Mouse (Mus musculus): ENCODE data around the gene Sh3pxd2a.

Sh3pxd2a gene

GRCm38 (mm10) chr19:47330743-47331227 is 133.4 kb downstream of the Sh3pxd2a start:
- no peaks in the 10 kb centered on the region for H3K27me3 ChIP-seq (ENCODE audit: insufficient read depth, low read length)
- H3K4me3 ChIP-seq (replicated peaks; ENCODE audit: low read length): peak overlapping the region; percentile 57
- H3K4me1 ChIP-seq (replicated peaks; ENCODE audit: low read depth, low read length): peaks cover 97% of the 10 kb centered on the region
- no peaks in the 10 kb centered on the region for H3K36me3 ChIP-seq (ENCODE audit: insufficient read depth, low read length)
- H3K9me3 ChIP-seq (ENCODE audit: low read length): no peaks in the 10 kb centered on the region
- TF ChIP-seq CTCF (conservative IDR thresholded peaks at IDR 0.05; ENCODE audit: low read length) (no peak), NANOG (IDR thresholded peaks at IDR 0.05; ENCODE audit: borderline replicate concordance, low read length) (no peak), POU5F1 (IDR thresholded peaks at IDR 0.05; ENCODE audit: borderline replicate concordance, low read length) (no peak)

- TF ChIP-seq NANOG (IDR thresholded peaks at IDR 0.05; ENCODE audit: borderline replicate concordance, low read length) (no peak), CTCF (conservative IDR thresholded peaks at IDR 0.05; ENCODE audit: low read length) (no peak), POU5F1 (IDR thresholded peaks at IDR 0.05; ENCODE audit: borderline replicate concordance, low read length) (no peak)
- no peaks in the 10 kb centered on the region for H3K36me3 ChIP-seq (ENCODE audit: insufficient read depth, low read length)
- H3K9me3 ChIP-seq (ENCODE audit: low read length): no peaks in the 10 kb centered on the region
- peak overlapping the region; percentile 72 for H3K4me3 ChIP-seq (replicated peaks; ENCODE audit: low read length)
- no peaks in the 10 kb centered on the region for H3K27me3 ChIP-seq (ENCODE audit: insufficient read depth, low read length)
- peaks cover 97% of the 10 kb centered on the region for H3K4me1 ChIP-seq (replicated peaks; ENCODE audit: low read depth, low read length)
Measured at GRCm38 (mm10) chr19:47329102-47329501, 135.1 kb downstream of the Sh3pxd2a start.

GRCm38 (mm10) chr19:47327896-47328882 is 136.0 kb downstream of the Sh3pxd2a start:
- TF ChIP-seq NANOG (IDR thresholded peaks at IDR 0.05; ENCODE audit: borderline replicate concordance, low read length) (peak; percentile 40; the same call in 1 of the 2 replicates), CTCF (conservative IDR thresholded peaks at IDR 0.05; ENCODE audit: low read length) (no peak), POU5F1 (IDR thresholded peaks at IDR 0.05; ENCODE audit: borderline replicate concordance, low read length) (no peak)
- no peaks in the 10 kb centered on the region for H3K9me3 ChIP-seq (ENCODE audit: low read length)
- peak overlapping the region; percentile 72 for H3K4me3 ChIP-seq (replicated peaks; ENCODE audit: low read length)
- H3K4me1 ChIP-seq (replicated peaks; ENCODE audit: low read depth, low read length): peaks cover 97% of the 10 kb centered on the region
- H3K27me3 ChIP-seq (ENCODE audit: insufficient read depth, low read length): no peaks in the 10 kb centered on the region
- H3K36me3 ChIP-seq (ENCODE audit: insufficient read depth, low read length): no peaks in the 10 kb centered on the region

GRCm38 (mm10) chr19:47325881-47326280 is 138.3 kb downstream of the Sh3pxd2a start:
- H3K27me3 ChIP-seq (ENCODE audit: insufficient read depth, low read length): no peaks in the 10 kb centered on the region
- H3K36me3 ChIP-seq (ENCODE audit: insufficient read depth, low read length): no peaks in the 10 kb centered on the region
- TF ChIP-seq NANOG (IDR thresholded peaks at IDR 0.05; ENCODE audit: borderline replicate concordance, low read length) (no peak), CTCF (conservative IDR thresholded peaks at IDR 0.05; ENCODE audit: low read length) (peak; percentile 74)
- H3K4me3 ChIP-seq (replicated peaks; ENCODE audit: low read length): peak overlapping the region; percentile 17; the same call in 1 of the 2 replicates
- H3K4me1 ChIP-seq (replicated peaks; ENCODE audit: low read depth, low read length): peaks cover 98% of the 10 kb centered on the region
- no peaks in the 10 kb centered on the region for H3K9me3 ChIP-seq (ENCODE audit: low read length)

- Histone ChIP-seq H3K4me1 (replicated peaks; ENCODE audit: low read depth, low read length) (peaks cover 98% of the 10 kb centered on the region), H3K27me3 (ENCODE audit: insufficient read depth, low read length) (no peaks in the 10 kb centered on the region), H3K36me3 (ENCODE audit: insufficient read depth, low read length) (no peaks in the 10 kb centered on the region), H3K9me3 (ENCODE audit: low read length) (no peaks in the 10 kb centered on the region), H3K4me3 (replicated peaks; ENCODE audit: low read length) (0 out of 2 replicates have a peak overlapping the region, but pooled peaks have one; percentile 17)
- no peak for TF ChIP-seq NANOG (IDR thresholded peaks at IDR 0.05; ENCODE audit: borderline replicate concordance, low read length)
- no peak for TF ChIP-seq POU5F1 (IDR thresholded peaks at IDR 0.05; ENCODE audit: borderline replicate concordance, low read length)
Measured at GRCm38 (mm10) chr19:47323096-47323849, 140.9 kb downstream of the Sh3pxd2a start.

GRCm38 (mm10) chr19:47320331-47320668 is 143.9 kb downstream of the Sh3pxd2a start:
- Histone ChIP-seq H3K36me3 (ENCODE audit: insufficient read depth, low read length) (no peaks in the 10 kb centered on the region), H3K4me1 (replicated peaks; ENCODE audit: low read depth, low read length) (peaks cover 99% of the 10 kb centered on the region), H3K27me3 (ENCODE audit: insufficient read depth, low read length) (0 out of 2 replicates have a peak, but pooled peaks cover 3% of the 10 kb centered on the region), H3K4me3 (replicated peaks; ENCODE audit: low read length) (peak overlapping the region; percentile 72), H3K9me3 (ENCODE audit: low read length) (no peaks in the 10 kb centered on the region)
- TF ChIP-seq CTCF (conservative IDR thresholded peaks at IDR 0.05; ENCODE audit: low read length): no peak
- TF ChIP-seq NANOG (IDR thresholded peaks at IDR 0.05; ENCODE audit: borderline replicate concordance, low read length): no peak
- TF ChIP-seq POU5F1 (IDR thresholded peaks at IDR 0.05; ENCODE audit: borderline replicate concordance, low read length): no peak

- Histone ChIP-seq H3K27me3 (ENCODE audit: insufficient read depth, low read length) (0 out of 2 replicates have a peak, but pooled peaks cover 4% of the 10 kb centered on the region), H3K4me3 (replicated peaks; ENCODE audit: low read length) (peak overlapping the region; percentile 72), H3K36me3 (ENCODE audit: insufficient read depth, low read length) (no peaks in the 10 kb centered on the region), H3K4me1 (replicated peaks; ENCODE audit: low read depth, low read length) (peaks cover 99% of the 10 kb centered on the region), H3K9me3 (ENCODE audit: low read length) (no peaks in the 10 kb centered on the region)
- TF ChIP-seq POU5F1 (IDR thresholded peaks at IDR 0.05; ENCODE audit: borderline replicate concordance, low read length): no peak
- 0 out of 2 replicates have a peak, but pooled peaks have one; percentile 5 for TF ChIP-seq CTCF (conservative IDR thresholded peaks at IDR 0.05; ENCODE audit: low read length)
Measured at GRCm38 (mm10) chr19:47319521-47320330, 144.5 kb downstream of the Sh3pxd2a start.
